Mouse (Mus musculus) ES-Bruce4 (cell line): ENCODE measurements around the gene Bhlhb9. TPM values are rescaled to one million over a fixed set of nuclear protein-coding genes. Genes with fewer than 3 reads are reported as not detected.

Experiments used
- H3K27ac ChIP-seq: 2 replicates; pipeline ENCODE4 v1.5.1; 2012; ENCODE audit warnings: low read length, inconsistent platforms; ENCODE audit not compliant: insufficient read depth
- H3K27me3 ChIP-seq: 2 replicates; pipeline ENCODE4 v1.6.1; 2012; ENCODE audit warnings: mild to moderate bottlenecking, low read length, inconsistent platforms; ENCODE audit not compliant: control insufficient read depth, poor library complexity, insufficient read depth, severe bottlenecking
- H3K36me3 ChIP-seq: 2 replicates; pipeline ENCODE4 v1.6.1; 2012; ENCODE audit warnings: inconsistent platforms, mild to moderate bottlenecking, low read length, moderate library complexity; ENCODE audit not compliant: control insufficient read depth, poor library complexity, insufficient read depth, severe bottlenecking
- H3K4me1 ChIP-seq: one replicate; pipeline ENCODE4 v1.8.1; 2011; ENCODE audit warnings: low read length; ENCODE audit not compliant: control insufficient read depth, insufficient read depth
- H3K4me3 ChIP-seq: 2 replicates; pipeline ENCODE4 v1.5.1; 2011; ENCODE audit warnings: low read depth, mild to moderate bottlenecking, low read length
- H3K9ac ChIP-seq: 2 replicates; pipeline ENCODE4 v1.6.1; 2012; ENCODE audit warnings: low read depth, mild to moderate bottlenecking, inconsistent platforms; ENCODE audit not compliant: poor library complexity, severe bottlenecking
- H3K9me3 ChIP-seq: replicated peaks from 2 replicates; pipeline ENCODE4 v1.6.1; 2012; ENCODE audit warnings: mild to moderate bottlenecking, low read length, inconsistent platforms; ENCODE audit not compliant: control insufficient read depth, poor library complexity, insufficient read depth, severe bottlenecking
- CTCF ChIP-seq: IDR thresholded peaks from one replicate; pipeline ENCODE4 v1.8.1; 2011; ENCODE audit warnings: low read depth, low read length
- EP300 ChIP-seq: IDR thresholded peaks from 2 replicates; pipeline ENCODE4 v1.6.1; 2011; ENCODE audit warnings: low read depth, low read length; ENCODE audit not compliant: insufficient read depth
- POLR2A ChIP-seq: IDR thresholded peaks from one replicate; pipeline ENCODE4 v1.8.1; 2011; ENCODE audit warnings: low read length; ENCODE audit not compliant: insufficient read depth
- polyA plus RNA-seq: library from polyadenylated mRNA; stranded (reverse); fragments of >200 nt; gene quantifications from 2 replicates; pipeline ENCODE4 v1.2.4, GENCODE M21; 2011; ENCODE audit warnings: low read depth; ENCODE audit not compliant: missing spikeins, insufficient read depth, insufficient read length

Bhlhb9 gene
- polyA plus RNA-seq, 1 experiment = 29.8 TPM

DNA sequence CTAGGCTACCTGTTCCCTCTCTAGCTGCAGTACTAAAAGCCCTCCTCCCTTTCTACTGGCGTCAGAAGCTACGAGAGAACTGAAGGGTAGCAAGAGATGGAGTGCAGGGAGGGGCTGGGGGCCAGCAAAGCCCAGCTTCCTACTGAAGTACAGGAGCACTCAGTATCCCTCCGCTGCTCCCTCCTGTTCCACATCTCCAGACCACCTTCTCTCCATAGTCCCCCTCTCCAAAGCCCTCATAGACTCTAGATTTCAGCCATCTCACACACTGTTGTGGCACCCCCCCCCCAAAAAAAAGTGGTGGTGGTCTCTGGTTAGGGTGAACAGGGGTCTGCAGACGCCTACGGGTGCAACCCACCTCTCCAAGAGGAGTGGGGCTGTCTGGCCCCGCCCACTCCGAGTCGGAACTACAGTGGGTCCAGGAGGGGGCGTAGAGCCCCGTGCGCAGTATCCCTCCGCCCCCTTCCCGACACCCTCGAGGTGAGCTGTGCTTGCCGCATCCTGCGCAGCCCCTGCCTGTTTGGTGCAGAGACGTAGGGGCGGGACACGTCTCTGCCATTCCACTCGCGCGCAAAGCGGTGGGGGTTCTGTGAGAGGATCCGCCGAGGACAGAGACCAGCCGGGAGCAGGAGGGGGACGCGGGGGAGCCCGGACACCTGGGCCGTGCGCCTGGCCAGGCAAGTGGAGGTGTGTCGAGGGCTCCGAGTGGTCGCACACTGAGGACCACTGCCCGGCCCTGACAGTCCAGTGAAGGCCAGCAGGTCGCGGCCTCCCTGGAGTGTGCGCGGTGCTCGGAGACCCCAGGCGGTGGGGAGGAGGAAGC lies 88.2 kb downstream of the Bhlhb9 start:
- H3K9me3 ChIP-seq = no peaks in the 10 kb centered on the region
- H3K9ac ChIP-seq = peak overlapping the region; percentile 80
- H3K36me3 ChIP-seq = no peaks in the 10 kb centered on the region; the same call in none of the 2 replicates
- no peak overlapping the region; the same call in 1 of the 2 replicates for H3K27ac ChIP-seq
- H3K4me3 ChIP-seq = peak overlapping the region; percentile 72
- no peaks in the 10 kb centered on the region for H3K27me3 ChIP-seq
- TF ChIP-seq POLR2A = peak; percentile 46
- no peak for TF ChIP-seq EP300
- H3K4me1 ChIP-seq = no peaks in the 10 kb centered on the region

DNA sequence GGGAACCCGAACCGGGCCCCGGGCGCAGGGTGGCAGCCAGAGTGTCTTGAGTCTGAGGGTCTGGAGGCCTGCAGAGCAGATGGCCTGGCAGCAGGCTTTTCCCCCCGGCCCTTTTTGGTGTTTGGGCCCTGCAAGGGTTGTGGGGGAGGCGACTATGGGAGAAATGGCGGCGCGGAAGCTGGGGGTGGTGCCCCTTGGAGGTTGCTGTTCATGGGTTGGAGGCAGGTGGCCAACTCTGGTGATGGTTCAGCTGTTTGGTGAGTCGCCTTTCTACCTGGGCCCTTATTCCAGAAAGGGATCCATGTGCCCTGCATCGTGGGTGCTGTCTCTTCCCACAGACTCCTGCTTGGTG lies 88.8 kb downstream of the Bhlhb9 start:
- H3K36me3 ChIP-seq = no peaks in the 10 kb centered on the region; the same call in none of the 2 replicates
- no peak overlapping the region for H3K27ac ChIP-seq
- no peaks in the 10 kb centered on the region for H3K9me3 ChIP-seq
- TF ChIP-seq EP300 = no peak
- TF ChIP-seq CTCF = no peak
- no peak for TF ChIP-seq POLR2A
- peak overlapping the region; percentile 80 for H3K9ac ChIP-seq
- no peaks in the 10 kb centered on the region for H3K27me3 ChIP-seq
- no peaks in the 10 kb centered on the region for H3K4me1 ChIP-seq
- peak overlapping the region; percentile 72 for H3K4me3 ChIP-seq

DNA sequence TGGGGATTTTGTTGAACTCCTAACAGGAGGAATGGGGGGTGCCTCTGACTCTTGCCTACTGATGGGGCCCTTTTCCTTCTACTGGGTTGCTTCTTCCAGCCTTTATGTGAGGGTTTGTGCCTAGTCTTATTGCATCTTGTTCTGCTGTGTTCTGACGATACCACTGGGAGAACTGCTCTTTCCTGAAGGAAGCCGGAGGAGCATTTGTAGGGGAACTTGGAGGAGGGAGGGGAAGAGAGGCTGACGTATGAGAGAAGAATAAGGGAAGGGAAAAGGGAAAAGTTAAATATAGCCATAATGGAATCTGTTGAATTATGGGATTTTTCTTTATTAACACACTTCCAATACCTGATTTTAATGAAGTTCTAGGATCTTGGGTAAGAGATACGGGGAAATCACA lies 119.2 kb downstream of the Bhlhb9 start:
- Histone ChIP-seq H3K4me3 (no peak overlapping the region), H3K36me3 (no peaks in the 10 kb centered on the region), H3K4me1 (no peaks in the 10 kb centered on the region), H3K9me3 (no peaks in the 10 kb centered on the region), H3K27ac (no peak overlapping the region), H3K9ac (no peak overlapping the region), H3K27me3 (no peaks in the 10 kb centered on the region)
- TF ChIP-seq CTCF (no peak), EP300 (no peak), POLR2A (no peak)

DNA sequence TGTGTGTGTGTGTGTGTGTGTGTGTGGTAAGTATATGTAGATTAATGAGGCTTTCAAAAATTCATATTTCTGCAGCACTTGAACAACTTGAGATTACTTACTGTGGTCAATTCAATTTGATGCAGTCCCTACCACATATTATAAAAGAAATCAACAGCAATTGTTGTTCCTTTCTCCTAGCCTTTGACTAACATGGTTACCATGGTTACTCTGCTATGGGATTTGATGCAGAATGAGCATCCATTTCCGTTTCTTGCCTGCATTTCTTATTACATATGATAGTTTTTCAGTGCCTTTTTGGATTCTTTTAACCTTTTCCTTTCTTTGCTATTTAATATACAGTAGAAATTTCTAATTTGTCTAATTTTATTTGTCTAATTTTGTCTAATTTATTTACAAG lies 119.7 kb downstream of the Bhlhb9 start:
- Histone ChIP-seq H3K27ac (no peak overlapping the region), H3K27me3 (no peaks in the 10 kb centered on the region), H3K9ac (no peak overlapping the region), H3K36me3 (no peaks in the 10 kb centered on the region), H3K9me3 (no peaks in the 10 kb centered on the region), H3K4me1 (no peaks in the 10 kb centered on the region), H3K4me3 (no peak overlapping the region)
- TF ChIP-seq CTCF (no peak), EP300 (no peak), POLR2A (no peak)

DNA sequence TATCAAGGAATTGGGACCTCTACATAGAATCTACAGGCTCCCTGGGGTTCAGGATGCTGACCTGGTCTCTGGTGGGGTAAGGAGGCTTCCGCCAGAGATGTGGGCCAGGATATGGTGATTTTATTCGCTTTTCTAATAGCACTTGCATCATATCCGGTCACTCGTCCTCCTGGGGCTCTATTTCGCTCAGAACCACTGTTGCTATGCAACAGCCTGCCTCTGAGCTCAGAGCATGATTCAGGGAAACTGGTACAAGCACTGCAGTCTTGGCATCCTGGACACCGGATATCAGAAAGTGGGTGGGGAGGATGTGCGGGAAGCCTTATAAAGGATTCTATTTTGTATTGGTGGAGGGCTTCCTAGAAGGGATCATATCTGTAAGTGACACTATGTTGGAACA lies 124.8 kb downstream of the Bhlhb9 start:
- no peaks in the 10 kb centered on the region for H3K4me1 ChIP-seq
- no peaks in the 10 kb centered on the region for H3K9me3 ChIP-seq
- no peaks in the 10 kb centered on the region for H3K27me3 ChIP-seq
- no peak overlapping the region for H3K9ac ChIP-seq
- TF ChIP-seq EP300 (no peak), POLR2A (no peak), CTCF (no peak)
- H3K27ac ChIP-seq = no peak overlapping the region
- H3K4me3 ChIP-seq = no peak overlapping the region
- no peaks in the 10 kb centered on the region for H3K36me3 ChIP-seq

DNA sequence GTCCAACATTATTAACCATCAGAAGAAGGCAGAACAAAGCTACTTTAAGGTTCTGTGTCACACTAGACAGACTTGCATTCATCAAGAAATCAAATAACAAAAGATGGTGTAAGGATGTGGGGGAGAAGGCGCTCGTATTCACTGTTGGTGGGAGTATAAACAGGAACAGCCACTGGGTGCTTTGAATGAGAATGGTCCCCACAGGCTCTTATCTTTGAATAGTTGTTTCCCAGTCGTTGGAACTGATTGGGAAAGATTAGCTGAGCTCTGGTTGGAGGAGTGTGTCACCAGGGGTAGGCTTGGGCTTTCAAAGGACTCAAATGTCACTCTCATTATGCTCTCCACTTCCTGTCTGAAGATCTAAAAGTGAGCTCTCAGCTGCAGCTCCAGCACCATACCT lies 128.5 kb downstream of the Bhlhb9 start:
- H3K9me3 ChIP-seq = no peaks in the 10 kb centered on the region
- TF ChIP-seq CTCF (no peak), EP300 (no peak), POLR2A (no peak)
- no peaks in the 10 kb centered on the region for H3K27me3 ChIP-seq

More for the DNA sequence above, 128.5 kb downstream of the Bhlhb9 start:
- no peak overlapping the region for H3K9ac ChIP-seq
- no peak overlapping the region for H3K4me3 ChIP-seq
- no peak overlapping the region for H3K27ac ChIP-seq
- no peaks in the 10 kb centered on the region for H3K4me1 ChIP-seq
- no peaks in the 10 kb centered on the region for H3K36me3 ChIP-seq
